Mouse (Mus musculus) neural tube, embryonic 10.5 days (tissue): ENCODE measurements around the gene Ltc4s.

Experiments
- DNase-seq: peaks from one replicate; pipeline ENCODE4 v3.0.0-alpha.2; 2017; ENCODE audit warnings: low spot score; ENCODE audit errors: extremely low spot score

Gene Ltc4s

DNA sequence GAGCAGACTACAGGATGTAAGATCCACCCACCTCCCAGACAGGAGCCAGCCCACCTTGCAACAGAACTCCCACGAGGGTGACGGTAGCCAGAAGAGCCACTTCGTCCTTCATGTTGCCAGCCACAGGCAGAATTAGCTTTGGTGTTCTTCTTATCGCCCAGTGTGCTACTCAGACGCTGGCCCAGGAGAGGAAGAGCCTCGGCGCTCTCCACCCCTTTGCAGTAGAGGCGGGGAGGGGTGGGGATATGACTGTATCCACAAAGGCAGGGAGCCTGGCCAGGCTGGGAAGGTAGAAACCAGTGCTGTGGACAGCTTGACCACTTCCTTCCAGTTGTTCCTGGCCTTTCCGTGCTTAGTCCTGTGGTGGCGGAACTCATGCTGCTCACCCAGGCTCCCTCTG lies at the start of gene Ltc4s:
Gene Ltc4s, minus strand, starts transcription at position 293 of the 400 bp plus-strand sequence.
- no peak for DNase-seq

DNA sequence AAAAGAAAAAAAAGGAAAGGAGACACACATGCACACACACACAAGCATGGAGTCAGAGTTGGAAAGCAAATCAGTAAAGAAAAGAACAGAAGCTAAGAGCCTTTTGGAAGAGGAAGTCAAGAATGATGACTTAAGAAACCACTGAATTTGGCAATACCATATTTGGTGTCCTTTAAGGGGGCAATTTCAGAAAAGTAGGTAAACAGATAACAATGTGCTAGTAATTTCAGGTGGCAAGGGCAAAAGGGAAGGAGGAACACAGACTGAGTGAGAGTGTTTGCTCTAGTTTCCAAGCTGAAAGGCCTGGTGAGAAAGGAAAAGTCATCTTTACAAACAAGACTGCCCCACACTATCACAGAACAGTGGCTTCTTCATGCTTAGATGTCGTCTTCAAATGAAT lies 48.0 kb upstream of the Ltc4s start:
- no peak for DNase-seq

- no peak for DNase-seq
These were observed 47.3 kb upstream of the Ltc4s start for GRCm38 (mm10) chr11:50285696-50286095.

- no peak for DNase-seq
These were observed 46.8 kb upstream of the Ltc4s start for GRCm38 (mm10) chr11:50285263-50285662.

GRCm38 (mm10) chr11:50280053-50280452 lies 41.6 kb upstream of the Ltc4s start:
- DNase-seq, result no peak

- no peak for DNase-seq
These were observed 40.6 kb upstream of the Ltc4s start for GRCm38 (mm10) chr11:50279005-50279404.

- DNase-seq, result no peak
These were observed 39.3 kb upstream of the Ltc4s start for GRCm38 (mm10) chr11:50277706-50278105.

- DNase-seq, result no peak
These were observed 38.6 kb upstream of the Ltc4s start for GRCm38 (mm10) chr11:50277025-50277424.

- no peak for DNase-seq
These were observed 37.2 kb upstream of the Ltc4s start for GRCm38 (mm10) chr11:50275568-50276151.

GRCm38 (mm10) chr11:50275077-50275476 lies 36.7 kb upstream of the Ltc4s start:
- no peak for DNase-seq

- DNase-seq, result no peak
These were observed 34.4 kb upstream of the Ltc4s start for GRCm38 (mm10) chr11:50272819-50273218.

DNA sequence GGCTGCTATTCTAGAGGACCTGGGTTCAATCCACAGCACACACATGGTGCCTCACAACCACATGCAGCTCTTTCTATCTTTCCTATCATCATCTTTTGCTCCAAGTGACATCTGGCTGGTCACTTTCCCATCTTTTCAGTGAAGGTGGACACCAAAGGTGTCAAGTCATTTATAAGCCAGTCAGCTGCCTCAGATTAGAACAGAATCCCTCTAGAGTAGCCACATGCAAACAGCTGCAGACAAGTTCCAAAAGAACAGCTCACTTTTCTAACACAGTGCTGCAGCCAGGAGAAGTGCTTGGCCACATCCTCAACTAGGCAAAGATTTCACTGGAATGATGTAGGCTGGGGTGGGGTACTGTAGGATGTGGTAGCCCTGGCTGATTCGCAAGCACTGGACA lies 31.5 kb upstream of the Ltc4s start:
- DNase-seq, result no peak

GRCm38 (mm10) chr11:50269163-50269562 lies 30.7 kb upstream of the Ltc4s start:
- DNase-seq, result no peak

DNA sequence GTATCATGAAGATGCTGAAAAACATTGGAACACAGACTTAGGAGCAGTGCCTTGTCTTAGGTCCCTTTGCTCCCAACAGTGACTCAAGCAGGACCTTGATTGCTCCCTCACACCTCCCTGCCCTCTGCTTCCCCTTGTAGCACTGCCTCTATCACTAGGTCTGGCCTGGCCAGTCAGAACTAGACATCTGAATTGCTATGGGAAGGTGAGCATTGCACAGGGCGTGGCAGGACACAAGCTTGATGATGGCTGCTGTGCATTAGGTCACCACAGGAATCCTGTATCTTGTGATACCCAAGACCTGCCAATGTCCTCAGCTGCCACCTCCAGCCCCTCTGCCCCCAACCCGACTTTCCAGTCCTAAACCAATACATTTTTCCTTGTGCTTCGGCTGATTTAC lies 28.6 kb upstream of the Ltc4s start:
- no peak for DNase-seq

DNA sequence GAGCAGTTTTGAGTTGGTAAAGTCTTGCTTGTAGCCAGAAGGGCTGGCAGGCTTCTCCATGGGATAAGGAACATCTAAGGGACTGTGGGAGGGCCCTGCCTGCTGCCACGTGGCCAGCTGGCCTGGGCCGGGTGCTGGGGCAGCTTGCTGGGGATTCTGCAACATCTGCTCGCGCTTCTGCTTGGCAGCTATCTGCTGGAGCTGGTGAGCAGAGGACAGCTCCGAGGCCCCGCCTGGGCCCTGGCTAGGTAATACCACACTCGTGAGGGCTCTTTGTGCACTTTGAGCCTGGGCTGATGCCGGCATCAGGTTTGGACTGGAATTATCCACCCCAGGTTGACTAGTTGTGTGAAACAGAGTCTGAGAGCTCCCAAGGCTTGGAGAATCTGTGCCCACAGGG lies 27.5 kb upstream of the Ltc4s start:
- no peak for DNase-seq

DNA sequence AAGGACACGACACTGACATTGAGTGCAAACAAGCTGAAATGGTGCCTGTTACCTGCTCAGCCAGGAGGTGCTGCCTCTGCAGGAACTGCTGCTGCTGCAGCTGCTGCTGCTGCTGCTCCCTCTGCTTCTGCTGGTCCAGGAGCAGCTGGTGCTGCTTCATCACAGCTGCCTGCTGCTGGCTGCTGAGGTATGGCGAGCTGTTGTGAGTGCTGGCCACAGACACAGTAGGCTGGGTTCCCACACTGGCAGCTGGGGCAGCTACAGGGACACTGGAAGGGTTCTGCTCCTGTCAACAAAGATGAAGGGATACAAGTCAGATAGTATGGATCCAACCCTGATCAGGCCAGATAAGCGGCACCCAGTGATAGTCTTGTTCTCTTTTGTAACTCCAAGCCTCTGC lies 24.8 kb upstream of the Ltc4s start:
- no peak for DNase-seq

- DNase-seq, result no peak
These were observed 23.6 kb upstream of the Ltc4s start for GRCm38 (mm10) chr11:50262020-50262419.

GRCm38 (mm10) chr11:50258310-50258709 lies 19.9 kb upstream of the Ltc4s start:
- no peak for DNase-seq

DNA sequence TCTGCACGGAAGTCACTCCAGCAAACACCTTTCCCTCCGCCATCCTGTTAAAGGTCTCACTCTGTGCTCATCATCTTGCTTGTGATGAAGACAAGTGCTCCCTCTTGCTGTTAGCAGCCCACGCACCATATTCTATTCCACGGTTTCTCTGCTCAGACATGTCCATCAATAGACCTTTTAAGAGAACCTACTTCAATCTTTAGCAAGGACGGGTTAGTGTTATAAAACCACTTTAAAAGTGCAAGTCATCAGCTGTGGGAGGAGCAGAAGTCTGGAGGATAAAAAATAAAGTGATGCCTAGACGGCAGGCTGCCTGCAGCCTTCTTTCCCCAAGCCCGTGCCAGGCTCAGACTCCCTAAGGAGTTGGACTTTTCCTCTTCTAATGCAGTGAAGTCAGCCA lies 18.2 kb upstream of the Ltc4s start:
- DNase-seq, result no peak

- DNase-seq, result no peak
These were observed 15.7 kb upstream of the Ltc4s start for GRCm38 (mm10) chr11:50254010-50254580.

- DNase-seq, result no peak
These were observed 15.0 kb upstream of the Ltc4s start for GRCm38 (mm10) chr11:50253393-50253792.

DNA sequence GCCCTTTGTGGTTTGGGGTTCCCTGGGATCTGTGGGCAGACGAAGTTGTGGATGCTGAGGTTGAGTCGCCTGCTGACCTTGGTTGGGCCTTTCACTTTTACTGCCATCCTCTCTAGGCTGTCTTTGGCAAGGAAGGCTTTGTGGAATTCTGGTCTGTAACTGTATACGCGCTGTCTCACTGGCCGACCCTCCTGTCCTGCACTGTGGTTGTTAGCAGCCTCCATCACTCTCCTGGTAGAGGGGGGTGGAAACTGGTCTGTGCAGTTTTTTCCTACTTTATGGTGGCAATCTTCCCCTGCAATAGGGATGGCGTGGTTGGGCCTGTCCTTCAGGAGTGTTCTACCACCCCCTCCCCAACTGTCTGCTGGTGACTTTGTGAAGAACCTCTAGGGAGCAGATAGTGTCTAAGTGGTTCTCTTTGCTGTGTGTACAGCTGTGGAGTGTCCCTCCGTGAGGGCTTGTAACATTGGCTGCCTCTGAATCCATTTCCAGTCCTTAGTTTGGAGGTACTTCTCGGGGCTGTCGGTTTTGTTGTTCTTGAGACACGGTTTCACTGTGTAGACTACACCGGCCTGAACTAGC lies 14.4 kb upstream of the Ltc4s start:
- DNase-seq, result no peak

DNA sequence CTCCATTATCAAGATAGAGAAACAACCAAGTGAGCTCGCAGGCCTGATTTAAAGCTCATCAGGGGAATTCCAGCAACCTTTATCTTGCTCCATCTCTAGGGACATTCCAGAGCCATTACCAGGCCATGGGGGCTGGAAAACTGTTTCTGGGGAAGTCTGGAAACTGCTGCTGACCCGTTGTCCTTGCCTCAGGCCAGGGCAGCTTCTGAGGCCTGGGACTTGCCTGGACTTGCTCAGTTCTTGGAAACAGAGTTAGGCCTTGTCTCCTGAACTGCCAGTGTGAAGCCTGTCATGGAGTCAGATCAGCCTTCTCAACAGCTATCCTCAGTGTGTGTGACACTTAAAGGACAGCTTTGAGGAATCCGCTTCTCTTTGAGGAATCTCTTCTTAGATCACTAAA lies 13.8 kb upstream of the Ltc4s start:
- no peak for DNase-seq
